Mouse (Mus musculus) MEL (cell line): ENCODE data around the gene Prkcq.

Experiments used
- GATA1 ChIP-seq: IDR thresholded peaks from 2 replicates; pipeline ENCODE4 v1.6.1; 2011; ENCODE audit warnings: low read depth, low read length, improper control_type of control experiment
- NELFE ChIP-seq: IDR thresholded peaks from 2 replicates; pipeline ENCODE4 v1.6.1; 2011; ENCODE audit warnings: low read depth, low read length, improper control_type of control experiment

GRCm38 (mm10) chr2:11188279-11188678 is 16.4 kb downstream of the Prkcq start:
- TF ChIP-seq NELFE (no peak), GATA1 (no peak)
